Mouse (Mus musculus) myocyte (in vitro differentiated cells): ENCODE data around the gene C530008M17Rik. TPM values are rescaled to one million over a fixed set of nuclear protein-coding genes. Genes with fewer than 3 reads are reported as not detected.

Experiments used
- H3K27me3 ChIP-seq: one replicate; pipeline ENCODE4 v1.6.1; 2011; ENCODE audit not compliant: control insufficient read depth, insufficient read depth, insufficient read length
- H3K36me3 ChIP-seq: one replicate; pipeline ENCODE4 v1.6.1; 2011; ENCODE audit not compliant: control insufficient read depth, insufficient read depth
- H3K4me2 ChIP-seq: one replicate; pipeline ENCODE4 v1.6.1; 2011; ENCODE audit warnings: low read depth, control low read depth
- H3K4me3 ChIP-seq: one replicate; pipeline ENCODE4 v1.5.1; 2011; ENCODE audit warnings: mild to moderate bottlenecking, control low read depth, moderate library complexity
- H3K79me2 ChIP-seq: one replicate; pipeline ENCODE4 v1.6.1; 2011; ENCODE audit not compliant: control insufficient read depth, insufficient read depth
- H3ac ChIP-seq: one replicate; pipeline ENCODE4 v1.6.1; 2011; ENCODE audit not compliant: control insufficient read depth, insufficient read length
- CEBPB ChIP-seq: IDR thresholded peaks from 2 replicates; pipeline ENCODE4 v1.6.1; 2011; ENCODE audit warnings: mild to moderate bottlenecking, moderate library complexity; ENCODE audit not compliant: poor library complexity, insufficient read depth, severe bottlenecking
- E2F4 ChIP-seq: IDR thresholded peaks from one replicate; pipeline ENCODE4 v1.6.1; 2011; ENCODE audit warnings: mild to moderate bottlenecking, control low read depth, moderate library complexity; ENCODE audit not compliant: insufficient read depth
- MAX ChIP-seq: IDR thresholded peaks from one replicate; pipeline ENCODE4 v1.6.1; 2011; ENCODE audit warnings: low read depth, mild to moderate bottlenecking, control low read depth
- MYOD1 ChIP-seq, 3 experiments: IDR thresholded peaks; one replicate each; pipeline ENCODE4 v1.6.1; 2011; ENCODE audit warnings: control low read depth in 2 of 3, low read depth in 2 of 3, mild to moderate bottlenecking in 2 of 3, moderate library complexity in 1 of 3; ENCODE audit not compliant: insufficient read length in 2 of 3, control insufficient read depth in 1 of 3
- MYOG ChIP-seq, 3 experiments: IDR thresholded peaks; one replicate each; pipeline ENCODE4 v1.6.1; 2011; ENCODE audit warnings: control low read depth in 2 of 3, low read depth in 2 of 3, mild to moderate bottlenecking in 2 of 3; ENCODE audit not compliant: insufficient read length in 2 of 3, control insufficient read depth in 1 of 3, insufficient read depth in 1 of 3
- POLR2A ChIP-seq: IDR thresholded peaks from one replicate; pipeline ENCODE4 v1.6.1; 2011; ENCODE audit warnings: low read depth, mild to moderate bottlenecking, control low read depth, moderate library complexity; ENCODE audit not compliant: insufficient read length
- POLR2AphosphoS2 ChIP-seq: IDR thresholded peaks from one replicate; pipeline ENCODE4 v1.6.1; 2011; ENCODE audit warnings: low read depth, control low read depth; ENCODE audit not compliant: insufficient read length
- REST ChIP-seq: IDR thresholded peaks from one replicate; pipeline ENCODE4 v1.6.1; 2011; ENCODE audit warnings: mild to moderate bottlenecking, control low read depth, moderate library complexity; ENCODE audit not compliant: insufficient read depth, insufficient read length
- SRF ChIP-seq: IDR thresholded peaks from one replicate; pipeline ENCODE4 v1.6.1; 2011; ENCODE audit warnings: low read depth; ENCODE audit not compliant: control insufficient read depth, insufficient read length
- TCF12 ChIP-seq: IDR thresholded peaks from one replicate; pipeline ENCODE4 v1.6.1; 2011; ENCODE audit warnings: mild to moderate bottlenecking, control low read depth; ENCODE audit not compliant: poor library complexity, insufficient read depth, severe bottlenecking
- TCF3 ChIP-seq: IDR thresholded peaks from one replicate; pipeline ENCODE4 v1.6.1; 2011; ENCODE audit warnings: low read depth, control low read depth; ENCODE audit not compliant: insufficient read length
- USF1 ChIP-seq: IDR thresholded peaks from one replicate; pipeline ENCODE4 v1.6.1; 2011; ENCODE audit warnings: low read depth, mild to moderate bottlenecking, control low read depth, moderate library complexity
- polyA plus RNA-seq: library from polyadenylated mRNA; unstranded; fragments of >200 nt; fragmentation: generic; extraction: Trizol; gene quantifications from one replicate; pipeline ENCODE4 v1.2.1, GENCODE M21; 2012; ENCODE audit warnings: missing spikeins

C530008M17Rik gene
- polyA plus RNA-seq, 1 experiment: 0.94 TPM

DNA sequence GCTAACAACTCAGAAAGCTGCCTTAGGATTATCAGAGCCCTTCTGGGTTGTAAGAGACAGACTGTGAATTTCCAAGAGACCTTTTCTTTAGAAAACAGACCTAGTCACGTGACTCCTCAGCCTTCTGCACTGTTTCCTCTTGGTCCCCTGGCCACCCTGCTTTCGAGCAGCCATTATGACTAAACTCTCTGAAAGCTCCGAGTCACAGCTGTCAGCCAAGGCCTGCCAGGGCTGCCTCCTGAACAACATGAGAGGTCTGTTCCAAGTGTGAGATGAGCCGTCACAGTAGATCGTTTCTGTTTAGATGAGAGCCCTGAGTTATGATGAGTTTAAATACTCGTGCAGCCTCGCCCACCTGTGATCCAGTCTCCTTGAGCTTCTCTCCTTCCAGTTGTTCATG is 37.6 kb upstream of the C530008M17Rik start:
- Histone ChIP-seq H3K4me3 (no peak overlapping the region), H3K79me2 (no peaks in the 10 kb centered on the region), H3K36me3 (peaks cover 22% of the 10 kb centered on the region), H3K4me2 (no peak overlapping the region), H3K27me3 (no peaks in the 10 kb centered on the region), H3ac (no peak overlapping the region)
- TF ChIP-seq MAX (no peak), POLR2A (no peak), CEBPB (no peak), E2F4 (no peak), TCF3 (no peak), USF1 (no peak)

GRCm38 (mm10) chr5:76623759-76624158 is 32.6 kb upstream of the C530008M17Rik start:
- H3K4me2 ChIP-seq: no peak overlapping the region
- no peaks in the 10 kb centered on the region for H3K79me2 ChIP-seq
- no peak overlapping the region for H3ac ChIP-seq
- H3K27me3 ChIP-seq: no peaks in the 10 kb centered on the region
- H3K4me3 ChIP-seq: no peak overlapping the region
- peaks cover 15% of the 10 kb centered on the region for H3K36me3 ChIP-seq
- TF ChIP-seq TCF12 (no peak), POLR2AphosphoS2 (no peak), CEBPB (no peak), REST (no peak), MYOG (IDR thresholded peaks at IDR 0.05; ENCODE audit: control insufficient read depth in 1 of 3, insufficient read depth in 1 of 3, insufficient read length in 2 of 3, low read depth in 2 of 3) (no peak), MYOD1 (IDR thresholded peaks at IDR 0.05; ENCODE audit: control insufficient read depth in 1 of 3, insufficient read length in 2 of 3, low read depth in 2 of 3) (no peak), USF1 (no peak), POLR2A (no peak), TCF3 (no peak), MAX (no peak), SRF (no peak), E2F4 (no peak)

DNA sequence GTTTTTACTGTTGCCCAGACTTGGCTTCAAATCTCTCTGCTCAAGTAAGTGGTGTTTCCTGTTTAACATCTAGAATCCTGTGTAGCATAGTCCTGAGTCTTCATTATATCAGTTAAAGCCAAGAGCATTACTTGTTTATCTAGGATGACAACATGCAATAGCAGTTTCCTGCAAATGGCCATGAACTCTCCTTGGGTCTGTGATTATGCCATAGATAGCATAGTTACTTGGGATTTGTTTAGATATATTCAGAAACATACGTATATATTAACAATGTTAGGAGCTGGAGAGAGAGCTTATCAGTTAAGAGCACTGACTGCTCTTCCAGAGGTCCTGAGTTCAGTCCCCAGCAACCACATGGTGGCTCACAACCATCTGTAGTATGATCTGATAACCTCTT is 28.5 kb upstream of the C530008M17Rik start:
- no peak overlapping the region for H3K4me2 ChIP-seq
- H3ac ChIP-seq: no peak overlapping the region
- no peak overlapping the region for H3K4me3 ChIP-seq
- H3K27me3 ChIP-seq: no peaks in the 10 kb centered on the region
- no peaks in the 10 kb centered on the region for H3K79me2 ChIP-seq
- no peak for TF ChIP-seq E2F4
- no peak for TF ChIP-seq TCF12
- no peak for TF ChIP-seq CEBPB
- TF ChIP-seq USF1: no peak
- TF ChIP-seq MYOG (IDR thresholded peaks at IDR 0.05; ENCODE audit: control insufficient read depth in 1 of 3, insufficient read depth in 1 of 3, insufficient read length in 2 of 3, low read depth in 2 of 3): no peak
- peaks cover 7% of the 10 kb centered on the region for H3K36me3 ChIP-seq

GRCm38 (mm10) chr5:76634012-76634411 is 22.3 kb upstream of the C530008M17Rik start:
- H3K4me3 ChIP-seq: no peak overlapping the region
- no peaks in the 10 kb centered on the region for H3K79me2 ChIP-seq
- H3K27me3 ChIP-seq: no peaks in the 10 kb centered on the region
- H3ac ChIP-seq: no peak overlapping the region
- peaks cover 6% of the 10 kb centered on the region for H3K36me3 ChIP-seq
- H3K4me2 ChIP-seq: no peak overlapping the region
- no peak for TF ChIP-seq CEBPB
- no peak for TF ChIP-seq REST
- no peak for TF ChIP-seq E2F4

GRCm38 (mm10) chr5:76635592-76635991 is 20.7 kb upstream of the C530008M17Rik start:
- TF ChIP-seq TCF3: no peak
- TF ChIP-seq SRF: no peak
- no peak for TF ChIP-seq CEBPB
- no peak for TF ChIP-seq REST
- TF ChIP-seq POLR2A: no peak
- no peak for TF ChIP-seq MYOD1 (IDR thresholded peaks at IDR 0.05; ENCODE audit: control insufficient read depth in 1 of 3, insufficient read length in 2 of 3, low read depth in 2 of 3)
- H3K4me3 ChIP-seq: no peak overlapping the region
- no peak overlapping the region for H3K4me2 ChIP-seq
- H3K36me3 ChIP-seq: peaks cover 6% of the 10 kb centered on the region
- H3K27me3 ChIP-seq: no peaks in the 10 kb centered on the region
- H3ac ChIP-seq: no peak overlapping the region
- H3K79me2 ChIP-seq: no peaks in the 10 kb centered on the region

DNA sequence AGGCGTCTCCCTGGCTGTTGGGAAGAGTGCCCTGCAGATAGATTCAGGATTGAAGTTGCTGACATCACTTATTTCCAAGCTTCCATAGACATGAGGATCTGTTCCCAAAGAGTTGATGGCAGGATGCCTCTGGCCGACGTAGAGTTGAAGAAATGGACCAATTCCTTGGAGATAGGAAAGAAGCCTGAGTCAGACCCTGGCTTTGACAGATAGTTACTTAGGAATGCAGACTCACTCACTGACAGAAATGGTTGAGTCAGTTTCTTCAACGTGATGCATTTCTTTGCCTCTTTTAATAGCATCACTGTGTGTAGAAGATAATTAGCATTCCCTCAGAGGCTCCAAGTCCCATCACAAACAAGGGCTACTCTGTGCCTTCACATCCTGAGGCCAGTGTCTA is 14.2 kb upstream of the C530008M17Rik start:
- H3K27me3 ChIP-seq: no peaks in the 10 kb centered on the region
- no peak overlapping the region for H3K4me2 ChIP-seq
- no peaks in the 10 kb centered on the region for H3K79me2 ChIP-seq
- no peak overlapping the region for H3ac ChIP-seq
- H3K4me3 ChIP-seq: no peak overlapping the region
- peaks cover 4% of the 10 kb centered on the region for H3K36me3 ChIP-seq
- no peak for TF ChIP-seq USF1
- TF ChIP-seq CEBPB: no peak
- no peak for TF ChIP-seq TCF12
- no peak for TF ChIP-seq SRF
- TF ChIP-seq REST: no peak
